Mouse (Mus musculus) neural tube, embryonic 14.5 days (tissue): ENCODE results near the gene Slc1a6. TPM values are rescaled to one million over a fixed set of nuclear protein-coding genes. Genes with fewer than 3 reads are reported as not detected.

Experiments used
- ATAC-seq: fragments of 200-750 bp; cut with Nextera tagmentation; 2 replicates; pipeline ENCODE4 v1.8.0; 2017; ENCODE audit warnings: low read depth, mild to moderate bottlenecking, moderate TSS enrichment, moderate library complexity
- H3K27ac ChIP-seq: fragments of 300-500 bp; sonication (generic); 2 replicates; pipeline ENCODE4 v1.5.1; 2014; ENCODE audit warnings: low read depth, mild to moderate bottlenecking, control low read depth, low read length, moderate library complexity, mixed read lengths
- H3K27me3 ChIP-seq: fragments of 300-500 bp; sonication (generic); 2 replicates; pipeline ENCODE4 v1.6.1; 2014; ENCODE audit warnings: low read length; ENCODE audit not compliant: control insufficient read depth, insufficient read depth
- H3K36me3 ChIP-seq: fragments of 300-500 bp; sonication (generic); 2 replicates; pipeline ENCODE4 v1.6.1; 2014; ENCODE audit warnings: low read length, mixed read lengths; ENCODE audit not compliant: control insufficient read depth, insufficient read depth
- H3K4me1 ChIP-seq: fragments of 300-500 bp; sonication (generic); 2 replicates; pipeline ENCODE4 v1.6.1; 2014; ENCODE audit warnings: low read length; ENCODE audit not compliant: control insufficient read depth, insufficient read depth
- H3K4me2 ChIP-seq: fragments of 300-500 bp; sonication (generic); 2 replicates; pipeline ENCODE4 v1.6.1; 2014; ENCODE audit warnings: mild to moderate bottlenecking, low read depth, low read length, control low read depth
- H3K4me3 ChIP-seq: fragments of 300-500 bp; sonication (generic); 2 replicates; pipeline ENCODE4 v1.5.1; 2014; ENCODE audit warnings: low read depth, low read length, control low read depth, mixed read lengths
- H3K9ac ChIP-seq: fragments of 300-500 bp; sonication (generic); replicated peaks from 2 replicates; pipeline ENCODE4 v1.6.1; 2014; ENCODE audit warnings: low read depth, mild to moderate bottlenecking, control low read depth, low read length, mixed read lengths
- H3K9me3 ChIP-seq: fragments of 300-500 bp; sonication (generic); 2 replicates; pipeline ENCODE4 v1.6.1; 2016; ENCODE audit warnings: low read length; ENCODE audit not compliant: control insufficient read depth
- WGBS: fragments of 180-500 bp; shearing (Covaris S2); extraction: QIAGEN DNeasy Blood & Tissue Kit; methylation state at CpG from one replicate; pipeline ENCODE4 v1.1.7; 2014; 5-methylcytosine and 5-hydroxymethylcytosine counted together
- polyA plus RNA-seq: library from polyadenylated mRNA; unstranded; fragments of >200 nt; fragmentation: Nextera tagmentation; extraction: Ambion mirVana; gene quantifications from 2 replicates; pipeline ENCODE4 v1.2.1, GENCODE M21; 2014

The Slc1a6 gene
- polyA plus RNA-seq, 1 experiment from 2014 or later = 10.8 TPM

DNA sequence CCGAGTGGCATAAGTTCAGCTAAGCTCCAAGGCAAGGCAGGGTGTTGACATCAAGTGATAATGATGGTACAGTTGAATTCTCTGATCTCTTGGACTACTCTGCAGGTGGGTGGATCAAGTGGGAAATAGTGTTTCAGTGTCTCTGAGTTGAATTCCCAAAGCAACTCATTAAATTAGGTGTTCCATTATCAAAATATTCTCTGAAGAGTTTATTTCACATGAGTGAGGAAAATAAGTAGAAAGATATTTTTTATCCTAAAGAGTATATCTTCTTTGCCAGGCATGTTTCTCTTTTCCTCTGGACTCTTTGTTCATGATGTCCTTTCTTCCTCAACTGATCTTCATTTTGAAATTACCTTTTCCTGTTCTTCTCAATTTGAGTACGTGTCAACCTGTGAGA lies 71.8 kb downstream of the Slc1a6 start, which contains the start of gene Olfr1356:
Gene Olfr1356, minus strand, starts transcription at position 101 of the 400 bp plus-strand sequence.
- WGBS = 94% methylated on average over 2 of the region's 2 CpGs
- H3K9me3 ChIP-seq = no peaks in the 10 kb centered on the region
- ATAC-seq = no peak

More for the DNA sequence above, 71.8 kb downstream of the Slc1a6 start, which contains the start of gene Olfr1356:
- Histone ChIP-seq H3K27me3 (no peaks in the 10 kb centered on the region), H3K4me3 (no peak within 1 kb of the TSS), H3K4me2 (no peak within 1 kb of the TSS), H3K9ac (no peak within 1 kb of the TSS), H3K4me1 (no peaks in the 10 kb centered on the region), H3K27ac (no peak within 1 kb of the TSS), H3K36me3 (no peaks in the 10 kb centered on the region)

Other genes starting within 250 kb of the Slc1a6 start
- 42.7 and 46.3 TPM in 2 replicates for gene Ilvbl, start 206.2 kb upstream of the Slc1a6 start, polyA plus RNA-seq
- 2.3 and 4.3 TPM in 2 replicates for gene Syde1, start 188.5 kb upstream of the Slc1a6 start, polyA plus RNA-seq
- not detected in 2 replicates for gene Olfr1357, start 162.4 kb upstream of the Slc1a6 start, polyA plus RNA-seq
- not detected in 2 replicates for gene Casp14, start 62.2 kb upstream of the Slc1a6 start, polyA plus RNA-seq
- gene Ccdc105, start 27.4 kb upstream of the Slc1a6 start, polyA plus RNA-seq = 0.20 and 0.40 TPM in 2 replicates
- not detected in 2 replicates for gene Olfr1356, start 71.7 kb downstream of the Slc1a6 start, polyA plus RNA-seq
- not detected in 2 replicates for gene Olfr1355, start 95.0 kb downstream of the Slc1a6 start, polyA plus RNA-seq
- not detected in 2 replicates for gene Olfr1354, start 132.7 kb downstream of the Slc1a6 start, polyA plus RNA-seq
- not detected in 2 replicates for gene Olfr8, start 170.1 kb downstream of the Slc1a6 start, polyA plus RNA-seq
- not detected in 2 replicates for gene Olfr1353, start 182.8 kb downstream of the Slc1a6 start, polyA plus RNA-seq
- not detected in 2 replicates for gene Olfr1352, start 200.6 kb downstream of the Slc1a6 start, polyA plus RNA-seq
- gene Olfr1351, start 232.0 kb downstream of the Slc1a6 start, polyA plus RNA-seq = not detected in 2 replicates
- gene Olfr57, start 248.2 kb downstream of the Slc1a6 start, polyA plus RNA-seq = 0.49 and 0.76 TPM in 2 replicates